Mouse (Mus musculus) C2C12 (cell line): ENCODE results near the gene Gm45521.

Experiments
- CTCF ChIP-seq: IDR thresholded peaks from one replicate; pipeline ENCODE4 v1.5.1; 2011; ENCODE audit not compliant: control insufficient read depth, insufficient read depth, insufficient read length
- MYOD1 ChIP-seq: IDR thresholded peaks from one replicate; pipeline ENCODE4 v1.6.1; 2011; ENCODE audit warnings: low read depth; ENCODE audit not compliant: control insufficient read depth, insufficient read length

GRCm38 (mm10) chr14:7989961-7990360, 32.9 kb downstream of the Gm45521 start:
- TF ChIP-seq CTCF (no peak), MYOD1 (no peak)
